Mouse (Mus musculus) hindbrain, embryonic 15.5 days (tissue): ENCODE data around the gene Adamts16. TPM values are rescaled to one million over a fixed set of nuclear protein-coding genes. Genes with fewer than 3 reads are reported as not detected.

Source experiments
- ATAC-seq: fragments of 200-750 bp; cut with Nextera tagmentation; 2 replicates; pipeline ENCODE4 v1.8.0; 2017; ENCODE audit warnings: low read depth, moderate number of reproducible peaks, moderate TSS enrichment; ENCODE audit not compliant: low FRiP score
- H3K27ac ChIP-seq: fragments of 300-500 bp; sonication (generic); replicated peaks from 2 replicates; pipeline ENCODE4 v1.5.1; 2015; ENCODE audit warnings: mild to moderate bottlenecking, inconsistent platforms
- H3K27me3 ChIP-seq: fragments of 300-500 bp; sonication (generic); 2 replicates; pipeline ENCODE4 v1.6.1; 2015; ENCODE audit warnings: control low read depth, inconsistent platforms
- H3K36me3 ChIP-seq: fragments of 300-500 bp; sonication (generic); 2 replicates; pipeline ENCODE4 v1.6.1; 2015; ENCODE audit warnings: control low read depth, inconsistent platforms
- H3K4me1 ChIP-seq: fragments of 300-500 bp; sonication (generic); replicated peaks from 2 replicates; pipeline ENCODE4 v1.6.1; 2015; ENCODE audit warnings: control low read depth, inconsistent platforms
- H3K4me2 ChIP-seq: fragments of 300-500 bp; sonication (generic); 2 replicates; pipeline ENCODE4 v1.6.1; 2015; ENCODE audit warnings: moderate library complexity, mild to moderate bottlenecking, inconsistent platforms
- H3K4me3 ChIP-seq: fragments of 300-500 bp; sonication (generic); 2 replicates; pipeline ENCODE4 v1.5.1; 2015; ENCODE audit warnings: mild to moderate bottlenecking, inconsistent platforms
- H3K9ac ChIP-seq: fragments of 300-500 bp; sonication (generic); 2 replicates; pipeline ENCODE4 v1.6.1; 2015; ENCODE audit warnings: inconsistent platforms
- H3K9me3 ChIP-seq: fragments of 300-500 bp; sonication (generic); 2 replicates; pipeline ENCODE4 v1.6.1; 2016; ENCODE audit warnings: control low read depth, inconsistent platforms
- WGBS: fragments of 180-500 bp; shearing (Covaris S2); methylation state at CpG from one replicate; pipeline ENCODE4 v1.1.7; 2015; 5-methylcytosine and 5-hydroxymethylcytosine counted together
- polyA plus RNA-seq: library from polyadenylated mRNA; unstranded; fragments of >200 nt; fragmentation: Nextera tagmentation; extraction: Ambion mirVana; gene quantifications from 2 replicates; pipeline ENCODE4 v1.2.1, GENCODE M21; 2015

Gene Adamts16
- polyA plus RNA-seq, 1 experiment from 2014 or later, result 3.7 TPM

DNA sequence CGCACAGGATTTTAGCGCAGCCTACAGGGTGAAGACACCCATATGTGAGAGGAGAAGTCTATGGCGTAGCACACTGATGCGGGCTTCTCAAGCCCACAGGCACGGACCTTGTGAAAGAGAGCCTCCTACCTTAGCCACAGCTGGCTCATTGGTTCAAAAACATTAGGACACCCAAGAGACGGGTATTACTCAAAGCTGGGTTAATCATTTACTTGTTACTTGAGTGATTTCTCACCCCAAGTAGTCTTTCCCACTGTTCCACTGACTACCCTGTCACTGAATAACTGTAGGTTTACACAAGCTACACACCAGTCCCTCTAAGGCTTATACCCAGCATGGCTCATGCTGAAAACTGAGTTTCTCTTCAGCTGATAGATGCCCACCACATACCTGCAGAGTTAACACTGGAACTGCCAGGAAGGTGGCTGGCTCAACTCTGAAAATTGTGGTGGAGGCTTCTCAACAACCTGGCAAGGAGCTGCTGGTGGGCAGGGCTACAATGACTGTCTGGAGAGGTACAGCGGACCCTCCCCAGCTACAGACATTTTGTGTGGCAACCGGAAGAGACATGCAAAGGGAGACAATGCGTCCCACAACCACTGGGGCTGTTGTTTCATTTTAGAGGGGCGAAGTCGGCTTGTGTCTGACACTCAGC, 25.5 kb upstream of the Adamts16 start:
- 0 out of 2 replicates have a peak, but pooled peaks cover 6% of the 10 kb centered on the region for H3K4me1 ChIP-seq
- no peak overlapping the region for H3K4me3 ChIP-seq
- H3K27ac ChIP-seq, result no peak overlapping the region
- H3K9me3 ChIP-seq, result no peaks in the 10 kb centered on the region
- no peak overlapping the region for H3K9ac ChIP-seq
- H3K36me3 ChIP-seq, result no peaks in the 10 kb centered on the region
- H3K4me2 ChIP-seq, result no peak overlapping the region
- 89% methylated on average over 11 of the region's 11 CpGs for WGBS
- H3K27me3 ChIP-seq, result no peaks in the 10 kb centered on the region
- ATAC-seq, result no peak

DNA sequence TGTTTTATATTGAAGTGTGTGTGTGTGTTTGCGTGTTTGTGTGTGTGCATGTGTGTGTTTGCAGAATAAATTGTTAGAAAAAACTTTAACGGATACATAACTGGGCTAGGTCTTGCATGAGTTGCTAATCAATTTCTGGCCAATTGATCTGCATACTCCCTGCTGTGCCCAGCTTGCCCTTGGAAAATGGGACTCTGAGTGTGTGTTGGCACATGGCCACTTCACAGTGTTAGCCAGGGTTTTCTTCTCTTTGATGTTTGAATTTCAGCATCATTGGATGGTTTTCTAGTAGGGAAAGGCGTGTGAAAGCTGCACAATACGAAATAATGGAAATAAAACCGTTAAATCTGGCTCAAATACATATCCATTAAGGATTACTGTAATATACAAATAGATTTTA, 24.3 kb upstream of the Adamts16 start:
- Histone ChIP-seq H3K4me1 (0 out of 2 replicates have a peak, but pooled peaks cover 6% of the 10 kb centered on the region), H3K36me3 (no peaks in the 10 kb centered on the region), H3K4me3 (no peak overlapping the region), H3K4me2 (no peak overlapping the region), H3K9ac (no peak overlapping the region), H3K27me3 (no peaks in the 10 kb centered on the region), H3K27ac (no peak overlapping the region), H3K9me3 (no peaks in the 10 kb centered on the region)
- ATAC-seq, result no peak
- 73% methylated on average over 5 of the region's 5 CpGs for WGBS

DNA sequence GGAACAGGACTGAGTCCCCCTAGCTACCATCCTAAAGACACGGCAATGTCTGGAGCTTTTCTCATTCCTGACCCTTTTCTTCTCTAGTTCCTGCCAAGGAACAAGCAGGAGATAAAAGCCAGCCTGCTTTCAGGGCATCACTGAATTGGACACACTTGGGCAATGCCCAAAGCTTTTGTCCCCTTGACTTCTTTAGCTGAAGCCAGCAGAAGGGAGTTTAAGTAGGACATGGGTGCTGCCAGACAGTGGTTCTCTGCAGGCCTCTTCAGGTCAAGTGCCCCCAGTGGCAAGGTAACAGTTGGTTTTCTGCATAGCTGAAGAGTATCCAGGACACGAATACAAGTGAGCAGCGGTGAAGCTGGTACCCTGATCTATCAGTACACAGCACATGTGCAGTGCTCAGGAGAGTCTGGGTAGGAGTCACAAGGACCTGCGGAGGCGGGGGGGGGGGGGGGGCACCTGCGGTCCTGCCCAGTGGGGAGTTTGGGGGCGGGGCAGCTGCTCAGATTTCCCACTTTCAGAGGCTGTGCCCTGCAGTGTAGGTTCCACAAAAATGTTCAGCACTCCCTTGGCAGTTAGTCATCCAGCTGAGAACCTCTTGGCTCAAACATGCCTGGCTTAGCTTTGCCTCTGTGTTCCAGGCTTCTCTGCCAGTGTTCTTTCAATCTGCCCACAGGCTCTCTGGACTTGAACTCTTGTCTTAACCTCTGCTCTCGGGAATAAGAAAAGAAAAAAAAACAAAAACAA, 20.7 kb upstream of the Adamts16 start:
- peak; percentile 72; the same call in 1 of the 2 replicates for ATAC-seq

DNA sequence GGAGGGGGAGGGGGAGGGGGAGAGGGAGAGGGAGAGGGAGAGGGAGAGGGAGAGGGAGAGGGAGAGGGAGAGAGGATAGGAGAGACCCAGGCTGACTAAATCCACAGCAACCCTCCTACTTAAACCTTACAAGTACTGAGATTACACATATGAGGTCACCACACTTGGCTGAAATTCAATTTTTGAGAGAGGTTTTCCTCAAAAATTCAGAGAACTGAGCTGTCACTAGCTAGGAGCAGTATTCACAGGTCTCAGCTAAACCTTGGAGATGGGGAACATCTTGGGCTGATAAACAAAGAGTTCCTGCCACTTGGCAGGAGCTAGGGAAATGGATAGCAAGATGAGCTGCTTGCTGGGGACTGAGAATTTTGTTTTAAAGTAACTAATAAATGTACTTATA, 12.0 kb upstream of the Adamts16 start:
- H3K36me3 ChIP-seq, result no peaks in the 10 kb centered on the region
- no peaks in the 10 kb centered on the region for H3K27me3 ChIP-seq
- no peaks in the 10 kb centered on the region for H3K4me1 ChIP-seq
- no peak overlapping the region for H3K4me2 ChIP-seq
- no peak for ATAC-seq
- no peaks in the 10 kb centered on the region for H3K9me3 ChIP-seq
- H3K9ac ChIP-seq, result no peak overlapping the region
- no peak overlapping the region for H3K27ac ChIP-seq
- H3K4me3 ChIP-seq, result no peak overlapping the region

More for the DNA sequence above, 20.7 kb upstream of the Adamts16 start:
- WGBS, result 37% methylated on average over 8 of the region's 8 CpGs
- Histone ChIP-seq H3K27ac (no peak overlapping the region), H3K27me3 (no peaks in the 10 kb centered on the region), H3K4me3 (no peak overlapping the region), H3K36me3 (no peaks in the 10 kb centered on the region), H3K9ac (no peak overlapping the region), H3K4me2 (no peak overlapping the region), H3K9me3 (no peaks in the 10 kb centered on the region), H3K4me1 (0 out of 2 replicates have a peak, but pooled peaks cover 6% of the 10 kb centered on the region)

DNA sequence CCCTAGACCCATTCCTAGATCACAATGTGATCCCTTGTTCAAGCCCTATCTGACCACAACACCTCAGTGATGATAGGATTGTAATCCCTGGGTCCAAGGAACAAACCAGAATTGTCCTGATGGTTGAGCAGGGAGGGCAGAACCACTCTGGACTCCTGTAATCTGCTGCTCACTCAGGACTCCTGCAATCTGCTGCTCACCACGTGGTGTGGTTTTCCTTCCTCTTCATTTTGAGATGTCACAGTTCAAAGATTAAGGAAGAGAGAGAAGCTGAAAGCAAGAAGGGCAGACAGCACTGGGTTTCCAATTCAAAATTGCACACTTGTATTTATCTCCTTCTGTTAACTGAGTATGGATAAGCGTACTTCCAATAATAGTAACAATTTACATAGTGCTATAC, 5.3 kb upstream of the Adamts16 start:
- H3K27ac ChIP-seq, result no peak overlapping the region
- 0 out of 2 replicates have a peak, but pooled peaks cover 5% of the 10 kb centered on the region for H3K27me3 ChIP-seq
- no peak for ATAC-seq
- no peaks in the 10 kb centered on the region for H3K9me3 ChIP-seq
- H3K9ac ChIP-seq, result no peak overlapping the region
- H3K4me3 ChIP-seq, result no peak overlapping the region
- 79% methylated on average over 2 of the region's 2 CpGs for WGBS
- H3K36me3 ChIP-seq, result no peaks in the 10 kb centered on the region
- H3K4me2 ChIP-seq, result no peak overlapping the region
- H3K4me1 ChIP-seq, result peaks cover 5% of the 10 kb centered on the region; the same call in 1 of the 2 replicates

DNA sequence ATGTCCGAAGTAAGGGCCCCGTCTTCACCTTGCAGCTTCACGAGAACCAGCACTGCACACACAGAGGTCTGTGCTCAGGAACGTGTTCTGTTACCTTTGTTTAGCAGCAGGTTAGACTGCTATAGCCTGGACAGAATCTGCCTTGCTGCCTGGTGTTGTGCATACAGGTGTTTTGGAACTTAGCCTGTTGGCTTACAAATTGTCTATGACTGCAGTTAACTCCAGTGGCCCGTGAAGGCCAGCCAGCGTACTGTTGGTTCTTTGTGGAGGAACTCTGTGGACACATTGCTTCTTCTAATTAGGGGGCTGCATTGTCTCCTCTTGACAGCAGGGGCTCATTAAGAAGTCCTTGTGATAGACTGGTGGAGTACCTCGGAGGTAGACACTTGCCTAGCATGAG, 3.9 kb upstream of the Adamts16 start:
- H3K27ac ChIP-seq, result no peak overlapping the region
- H3K27me3 ChIP-seq, result 0 out of 2 replicates have a peak, but pooled peaks cover 5% of the 10 kb centered on the region
- H3K36me3 ChIP-seq, result no peaks in the 10 kb centered on the region
- H3K4me1 ChIP-seq, result peaks cover 15% of the 10 kb centered on the region; the same call in 1 of the 2 replicates
- no peak overlapping the region for H3K4me2 ChIP-seq
- ATAC-seq, result no peak
- H3K9me3 ChIP-seq, result no peaks in the 10 kb centered on the region
- H3K9ac ChIP-seq, result no peak overlapping the region
- H3K4me3 ChIP-seq, result no peak overlapping the region
- 82% methylated on average over 7 of the region's 7 CpGs for WGBS

DNA sequence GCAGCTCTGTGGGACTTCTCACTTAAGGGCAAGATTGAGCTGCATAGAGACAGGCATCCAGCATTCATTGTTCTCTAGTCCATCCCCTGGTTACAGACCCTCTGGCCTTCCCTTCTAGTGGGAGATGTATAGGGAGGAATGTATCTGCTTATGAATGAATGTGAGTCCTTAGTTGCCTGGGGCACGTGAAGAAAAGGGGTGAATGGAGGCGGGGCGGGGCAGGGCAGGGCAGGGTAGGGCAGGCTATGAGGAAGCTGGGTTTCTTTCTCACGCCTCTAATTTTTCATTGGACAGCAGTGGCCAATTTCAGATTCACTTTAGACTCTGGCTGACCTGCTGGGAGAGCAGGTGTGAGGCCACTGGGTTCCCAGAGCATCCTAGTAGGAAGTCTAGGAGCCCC, 515 bp upstream of the Adamts16 start:
- Histone ChIP-seq H3K9ac (peak overlapping the region; percentile 52; the same call in 1 of the 2 replicates), H3K4me1 (peaks cover 22% of the 10 kb centered on the region), H3K9me3 (no peaks in the 10 kb centered on the region), H3K4me2 (peak overlapping the region; percentile 87), H3K36me3 (no peaks in the 10 kb centered on the region), H3K27me3 (0 out of 2 replicates have a peak, but pooled peaks cover 5% of the 10 kb centered on the region), H3K4me3 (peak overlapping the region; percentile 52), H3K27ac (no peak overlapping the region)
- peak; percentile 31; the same call in 1 of the 2 replicates for ATAC-seq
- 39% methylated on average over 4 of the region's 4 CpGs for WGBS

DNA sequence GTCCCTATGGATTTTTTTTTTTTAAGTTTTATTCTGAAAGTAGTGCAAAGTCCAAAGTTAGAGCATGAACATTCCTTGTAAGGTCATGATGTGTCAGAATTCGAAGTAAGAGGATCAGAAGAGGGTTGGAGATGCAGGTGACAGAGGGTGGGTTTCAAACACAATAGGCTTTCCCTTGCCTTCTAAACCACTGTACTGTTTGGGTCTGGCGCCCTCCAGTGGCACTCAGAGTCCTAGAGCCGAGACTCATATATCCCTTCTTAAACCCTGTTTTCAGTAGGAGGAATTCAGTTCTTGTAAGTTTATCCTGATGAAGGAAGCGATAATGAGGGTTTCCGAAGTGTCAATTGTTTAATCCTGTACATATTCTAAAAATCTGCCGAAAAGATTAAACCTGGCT, 1.4 kb downstream of the Adamts16 start:
- ATAC-seq, result peak; percentile 80; the same call in 1 of the 2 replicates
- H3K9me3 ChIP-seq, result no peaks in the 10 kb centered on the region
- 12% methylated on average over 6 of the region's 6 CpGs for WGBS
- H3K4me1 ChIP-seq, result peaks cover 22% of the 10 kb centered on the region
- no peaks in the 10 kb centered on the region; the same call in 1 of the 2 replicates for H3K36me3 ChIP-seq
- H3K4me3 ChIP-seq, result peak overlapping the region; percentile 52
- peak overlapping the region; percentile 87 for H3K4me2 ChIP-seq
- 0 out of 2 replicates have a peak, but pooled peaks cover 5% of the 10 kb centered on the region for H3K27me3 ChIP-seq
- H3K9ac ChIP-seq, result no peak overlapping the region
- no peak overlapping the region for H3K27ac ChIP-seq

DNA sequence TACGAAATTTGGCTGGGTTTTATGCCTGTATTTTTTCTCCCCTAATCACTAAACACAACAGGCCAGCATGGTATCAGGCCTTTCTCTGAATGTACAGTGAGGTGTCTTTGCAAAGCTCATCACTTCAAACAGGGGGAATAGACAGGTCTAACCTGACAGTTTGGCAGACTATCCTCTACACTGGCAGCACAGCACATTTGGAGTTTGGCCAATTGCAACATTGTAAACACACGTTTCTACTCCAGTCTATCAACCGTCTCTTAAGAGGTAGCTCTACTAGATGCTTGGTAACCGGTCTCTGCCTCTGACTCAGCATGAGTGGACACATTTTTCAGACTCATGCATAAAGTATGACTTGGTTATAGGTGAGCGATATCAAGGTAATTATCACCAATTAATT, 4.0 kb downstream of the Adamts16 start:
- Histone ChIP-seq H3K9me3 (no peaks in the 10 kb centered on the region), H3K4me1 (peaks cover 22% of the 10 kb centered on the region), H3K36me3 (no peaks in the 10 kb centered on the region; the same call in 1 of the 2 replicates), H3K4me3 (no peak overlapping the region), H3K27ac (no peak overlapping the region), H3K27me3 (0 out of 2 replicates have a peak, but pooled peaks cover 4% of the 10 kb centered on the region), H3K9ac (no peak overlapping the region), H3K4me2 (no peak overlapping the region)
- ATAC-seq, result no peak
- WGBS, result 75% methylated on average over 5 of the region's 5 CpGs

DNA sequence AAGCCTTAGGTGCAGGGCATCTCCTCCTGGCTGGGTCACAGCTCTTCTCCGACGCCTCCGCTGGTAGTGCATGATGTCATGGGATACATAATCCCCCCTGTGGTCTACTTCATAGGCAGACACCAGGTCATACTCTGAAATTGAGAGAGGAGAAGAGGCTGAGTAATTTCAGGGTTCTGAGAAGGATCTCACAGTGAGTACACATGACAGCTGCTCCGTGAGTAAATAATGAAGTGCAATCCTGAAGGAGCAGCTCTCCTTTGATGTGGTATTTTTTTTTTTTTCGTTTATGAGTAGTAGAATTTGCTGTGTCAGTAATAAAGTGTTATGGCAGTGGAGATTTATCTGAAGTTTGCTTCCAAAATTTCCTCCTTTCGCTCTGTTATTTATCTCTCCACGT, 5.4 kb downstream of the Adamts16 start:
- H3K36me3 ChIP-seq, result no peaks in the 10 kb centered on the region; the same call in 1 of the 2 replicates
- 79% methylated on average over 7 of the region's 7 CpGs for WGBS
- no peaks in the 10 kb centered on the region for H3K27me3 ChIP-seq
- H3K27ac ChIP-seq, result no peak overlapping the region
- ATAC-seq, result no peak
- H3K4me3 ChIP-seq, result no peak overlapping the region
- peaks cover 14% of the 10 kb centered on the region for H3K4me1 ChIP-seq
- H3K4me2 ChIP-seq, result no peak overlapping the region
- no peak overlapping the region for H3K9ac ChIP-seq
- H3K9me3 ChIP-seq, result no peaks in the 10 kb centered on the region

DNA sequence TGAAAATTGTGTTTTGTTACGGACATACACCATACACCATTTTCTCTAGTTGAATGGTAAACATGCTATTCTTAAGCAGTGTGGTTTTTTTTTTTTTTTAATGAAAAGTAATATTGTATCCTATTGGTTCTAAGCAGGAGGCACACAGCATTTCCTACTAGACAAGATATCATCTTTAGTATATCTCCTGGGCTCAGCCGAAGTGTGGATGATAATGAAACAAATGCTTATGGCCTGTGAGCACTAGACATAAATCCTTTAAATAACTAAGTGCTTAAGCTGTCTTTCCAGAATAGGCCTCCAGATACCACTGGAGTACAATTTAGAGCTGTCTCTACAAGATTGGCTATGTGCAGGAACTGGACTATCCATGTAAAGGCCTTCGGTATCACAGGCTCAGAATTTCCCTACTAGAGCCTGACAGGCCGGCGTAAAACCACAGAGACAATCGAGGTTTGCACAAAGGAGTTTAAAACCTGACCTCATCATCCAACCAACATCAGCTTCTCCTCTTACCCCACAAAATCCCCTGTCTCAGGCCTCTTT, 8.9 kb downstream of the Adamts16 start:
- Histone ChIP-seq H3K4me2 (no peak overlapping the region), H3K4me1 (no peaks in the 10 kb centered on the region), H3K9ac (no peak overlapping the region), H3K27me3 (no peaks in the 10 kb centered on the region), H3K9me3 (no peaks in the 10 kb centered on the region), H3K36me3 (no peaks in the 10 kb centered on the region; the same call in 1 of the 2 replicates), H3K4me3 (no peak overlapping the region), H3K27ac (no peak overlapping the region)
- WGBS, result 82% methylated on average over 6 of the region's 6 CpGs
- no peak for ATAC-seq

DNA sequence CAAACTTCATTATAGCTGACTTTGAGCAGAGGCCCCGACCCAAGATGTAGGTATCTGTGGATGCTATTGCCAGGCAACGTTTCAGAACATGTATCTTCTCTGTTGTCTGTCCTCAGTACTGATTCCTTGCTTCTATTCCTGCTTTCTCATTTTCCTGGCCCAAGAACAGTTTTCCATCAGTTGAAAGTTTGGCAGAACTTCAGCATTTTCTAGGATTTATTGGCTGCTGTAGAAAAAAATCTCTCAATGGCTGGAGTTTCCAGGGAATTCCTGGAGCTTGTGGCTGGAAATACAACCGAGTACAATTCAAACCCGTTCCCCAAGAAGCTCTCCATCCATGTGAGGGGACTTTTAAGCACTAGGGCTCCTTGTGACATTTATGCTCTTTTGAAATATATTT, 10.6 kb downstream of the Adamts16 start:
- ATAC-seq, result no peak
- Histone ChIP-seq H3K4me2 (no peak overlapping the region), H3K4me3 (no peak overlapping the region), H3K27ac (no peak overlapping the region), H3K4me1 (no peaks in the 10 kb centered on the region), H3K27me3 (no peaks in the 10 kb centered on the region), H3K36me3 (no peaks in the 10 kb centered on the region; the same call in 1 of the 2 replicates), H3K9me3 (no peaks in the 10 kb centered on the region), H3K9ac (no peak overlapping the region)
- 67% methylated on average over 4 of the region's 4 CpGs for WGBS
